Mouse (Mus musculus): ENCODE data around the gene Hdac7. TPM values are rescaled to one million over a fixed set of nuclear protein-coding genes. Genes with fewer than 3 reads are reported as not detected.

Hdac7 gene
- polyA plus RNA-seq, 1 experiment, result 64.7 TPM

DNA sequence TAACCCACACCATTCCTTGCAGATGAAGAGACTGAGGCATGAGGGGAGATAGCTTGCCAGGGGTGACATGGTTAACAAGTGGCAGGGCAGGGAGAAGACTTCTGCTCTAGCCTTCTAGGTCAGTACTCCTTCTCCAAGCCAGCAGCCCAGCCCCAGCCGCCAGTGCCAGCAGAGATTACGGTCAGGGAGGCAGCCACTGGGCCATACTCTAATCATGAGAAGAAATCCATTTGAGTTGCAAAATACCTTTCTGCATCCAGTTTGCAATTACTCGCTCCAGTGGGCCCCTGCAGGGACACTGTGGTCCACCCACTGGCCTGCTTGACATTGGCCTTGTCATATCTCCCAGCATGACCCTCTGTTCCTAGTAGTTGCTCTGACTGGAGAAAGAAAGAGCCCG, 5.9 kb downstream of the Hdac7 start:
- Histone ChIP-seq H3K4me3 (ENCODE audit: insufficient read depth, low read length) (no peak overlapping the region), H3K4me1 (ENCODE audit: control insufficient read depth, insufficient read depth, low read length) (peaks cover 2% of the 10 kb centered on the region), H3K27ac (ENCODE audit: insufficient read depth, low read length) (no peak overlapping the region)
- TF ChIP-seq POLR2A (IDR thresholded peaks at IDR 0.05; ENCODE audit: extremely low read depth, insufficient read depth, low read length) (no peak), CTCF (IDR thresholded peaks at IDR 0.05; ENCODE audit: extremely low read depth, insufficient read depth, low read length) (no peak)

DNA sequence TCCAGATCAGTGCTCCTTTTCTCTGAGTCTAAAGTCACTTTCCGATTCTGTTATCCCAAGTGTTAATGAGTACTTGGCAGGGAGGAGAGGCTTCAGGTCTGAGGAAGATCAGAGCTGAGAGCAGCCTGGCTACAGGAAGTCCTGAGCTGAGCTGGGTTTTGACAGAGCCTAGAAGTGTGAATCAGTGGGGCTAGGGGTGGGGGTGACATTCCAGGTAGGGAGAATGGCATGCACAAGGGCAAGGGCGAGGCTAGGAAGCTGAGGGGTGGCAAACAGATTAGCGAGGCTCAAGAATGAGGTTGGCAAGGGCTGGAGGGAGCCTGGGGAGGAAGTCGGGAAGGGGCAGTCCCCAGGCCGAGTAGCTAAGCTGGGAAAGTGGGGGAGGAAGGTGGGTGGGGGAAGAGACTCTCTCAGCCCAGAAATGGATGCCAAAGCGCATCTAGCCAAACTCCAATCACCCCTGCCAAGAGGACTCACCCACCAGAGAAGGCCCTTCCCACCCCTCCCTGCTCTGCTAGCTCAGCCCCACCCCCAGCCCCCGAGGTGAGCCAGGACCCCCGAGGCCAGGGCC, 6.7 kb downstream of the Hdac7 start:
- H3K4me1 ChIP-seq (ENCODE audit: control insufficient read depth, insufficient read depth, low read length), result peaks cover 2% of the 10 kb centered on the region
- TF ChIP-seq CTCF (IDR thresholded peaks at IDR 0.05; ENCODE audit: extremely low read depth, insufficient read depth, low read length), result no peak
- TF ChIP-seq POLR2A (IDR thresholded peaks at IDR 0.05; ENCODE audit: extremely low read depth, insufficient read depth, low read length), result no peak
- no peak overlapping the region for H3K27ac ChIP-seq (ENCODE audit: insufficient read depth, low read length)
- no peak overlapping the region for H3K4me3 ChIP-seq (ENCODE audit: insufficient read depth, low read length)

DNA sequence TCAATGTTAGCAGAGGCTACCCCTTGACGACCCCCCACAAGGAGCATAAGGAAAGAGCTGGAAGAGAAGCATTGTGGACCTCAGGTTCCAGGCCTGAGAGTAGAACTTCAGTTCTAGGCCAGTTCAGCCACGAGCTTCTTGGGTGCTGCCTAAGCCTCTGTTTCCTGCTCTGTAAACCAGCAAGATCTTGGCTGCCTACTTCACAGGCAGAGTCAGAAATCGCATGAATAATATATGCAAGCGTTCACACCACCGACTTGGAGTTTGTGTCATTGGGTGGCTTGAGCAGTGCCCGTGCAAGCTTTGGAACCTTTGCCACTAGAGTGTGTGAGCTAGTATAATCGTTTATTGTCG, 7.4 kb downstream of the Hdac7 start:
- Histone ChIP-seq H3K4me1 (ENCODE audit: control insufficient read depth, insufficient read depth, low read length) (peaks cover 2% of the 10 kb centered on the region), H3K4me3 (ENCODE audit: insufficient read depth, low read length) (no peak overlapping the region), H3K27ac (ENCODE audit: insufficient read depth, low read length) (no peak overlapping the region)
- TF ChIP-seq CTCF (IDR thresholded peaks at IDR 0.05; ENCODE audit: extremely low read depth, insufficient read depth, low read length), result no peak
- TF ChIP-seq POLR2A (IDR thresholded peaks at IDR 0.05; ENCODE audit: extremely low read depth, insufficient read depth, low read length), result no peak

DNA sequence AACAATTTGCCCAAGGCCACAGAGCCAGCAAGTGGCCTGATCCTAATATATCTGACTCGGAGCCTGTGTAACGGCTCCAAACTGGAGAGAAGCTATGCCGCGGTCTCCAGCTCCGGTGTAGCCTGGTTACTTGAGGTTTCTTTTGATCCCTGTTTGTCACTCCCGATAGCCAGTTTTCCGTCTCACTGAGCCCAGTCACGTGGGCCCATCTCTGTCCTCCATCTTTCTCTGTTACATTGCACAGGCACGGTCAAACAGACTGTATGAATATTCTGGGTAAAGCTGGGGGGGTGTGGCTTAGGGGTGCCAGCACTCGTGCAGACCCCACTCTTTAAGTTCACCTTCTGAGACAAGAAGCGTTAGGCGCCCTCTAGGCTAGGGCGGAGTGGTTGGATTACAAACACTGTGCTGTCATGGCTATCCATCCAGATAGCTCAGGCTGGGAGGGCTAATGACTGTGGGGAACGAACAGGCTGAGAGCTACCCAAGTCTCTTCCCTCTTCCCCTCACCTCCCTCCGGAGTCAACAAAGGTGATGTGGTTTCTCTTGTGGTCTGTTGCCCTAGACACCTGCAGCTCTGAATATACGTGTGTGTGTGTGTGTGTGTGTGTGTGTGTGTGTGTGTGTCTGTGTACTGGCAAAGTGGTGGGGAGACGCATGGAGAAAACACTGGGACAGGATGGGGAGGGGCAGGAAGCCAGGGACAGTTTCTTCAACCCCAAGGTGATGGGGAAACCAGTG, 8.0 kb downstream of the Hdac7 start:
- no peak overlapping the region for H3K4me3 ChIP-seq (ENCODE audit: insufficient read depth, low read length)
- TF ChIP-seq POLR2A (IDR thresholded peaks at IDR 0.05; ENCODE audit: extremely low read depth, insufficient read depth, low read length) (no peak), CTCF (IDR thresholded peaks at IDR 0.05; ENCODE audit: extremely low read depth, insufficient read depth, low read length) (no peak)
- H3K4me1 ChIP-seq (ENCODE audit: control insufficient read depth, insufficient read depth, low read length), result peaks cover 2% of the 10 kb centered on the region
- no peak overlapping the region for H3K27ac ChIP-seq (ENCODE audit: insufficient read depth, low read length)

DNA sequence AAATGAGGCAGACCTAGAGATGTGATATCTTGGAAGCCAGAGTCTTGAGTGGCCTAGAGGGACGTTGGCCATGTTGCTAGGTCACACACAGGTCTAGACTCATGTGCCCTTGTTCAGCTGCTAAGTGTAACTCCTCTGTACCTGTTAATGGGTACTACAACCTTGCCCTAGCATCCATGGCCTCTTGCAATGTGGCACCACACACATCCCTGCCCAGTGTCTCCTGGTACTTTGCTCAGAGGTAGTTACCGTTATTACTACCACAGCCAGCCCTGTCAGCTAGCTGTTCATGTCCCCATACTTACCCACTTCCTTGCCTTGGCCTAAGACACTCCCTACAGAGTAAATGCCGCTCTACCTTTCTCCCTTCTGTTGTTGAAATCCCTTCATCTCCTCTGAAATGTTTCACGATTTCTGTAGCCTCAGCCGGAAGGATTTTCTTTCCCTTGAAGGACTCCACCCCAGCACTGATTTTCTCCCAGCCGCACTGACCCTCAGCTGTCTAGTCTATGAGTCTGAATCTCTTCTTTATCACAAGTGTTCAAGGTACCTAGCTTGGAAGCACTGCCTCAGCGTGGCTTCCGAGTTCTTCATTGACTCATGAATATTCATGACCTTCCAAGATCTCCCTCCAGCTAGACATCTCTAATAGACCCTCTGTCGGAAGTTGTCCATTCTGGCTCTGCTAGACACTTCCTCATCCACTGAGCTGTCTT, 11.4 kb downstream of the Hdac7 start:
- peaks cover 10% of the 10 kb centered on the region for H3K4me1 ChIP-seq (ENCODE audit: control insufficient read depth, insufficient read depth, low read length)
- TF ChIP-seq CTCF (IDR thresholded peaks at IDR 0.05; ENCODE audit: extremely low read depth, insufficient read depth, low read length) (no peak), POLR2A (IDR thresholded peaks at IDR 0.05; ENCODE audit: extremely low read depth, insufficient read depth, low read length) (no peak)

DNA sequence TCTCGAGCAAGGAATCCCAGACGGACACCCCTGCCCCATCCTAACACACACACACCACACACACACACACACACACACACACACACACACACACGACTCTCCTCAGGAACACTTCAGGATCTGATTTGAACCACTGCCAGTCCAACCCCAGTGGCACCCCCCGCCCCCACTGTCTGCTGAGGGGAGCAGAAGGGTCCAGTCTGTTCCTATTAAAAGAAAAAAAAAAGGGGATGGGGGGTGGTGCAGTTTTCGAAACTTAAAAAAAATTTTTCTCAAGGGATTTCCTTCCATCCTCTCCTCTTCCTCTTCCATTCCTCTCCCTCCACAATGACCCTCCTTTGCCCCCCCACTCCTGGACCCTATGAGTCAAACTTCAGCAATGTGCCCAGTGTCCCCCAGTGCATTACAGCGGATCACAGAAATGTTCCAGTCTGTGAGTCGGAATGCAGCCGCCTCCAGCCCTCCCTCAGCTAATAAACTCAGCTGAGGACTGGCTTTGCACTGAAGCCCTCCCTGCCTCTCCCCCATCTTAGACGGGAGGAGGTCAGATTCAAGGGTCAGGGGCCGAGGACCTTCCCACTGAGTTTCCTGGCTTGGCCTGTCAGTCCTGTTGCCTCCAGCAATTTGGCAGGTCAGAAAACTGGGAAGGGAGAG, 12.2 kb downstream of the Hdac7 start:
- H3K4me1 ChIP-seq (ENCODE audit: control insufficient read depth, insufficient read depth, low read length), result peaks cover 8% of the 10 kb centered on the region; the same call in 1 of the 2 replicates
- no peak for TF ChIP-seq POLR2A (IDR thresholded peaks at IDR 0.05; ENCODE audit: extremely low read depth, insufficient read depth, low read length)
- TF ChIP-seq CTCF (IDR thresholded peaks at IDR 0.05; ENCODE audit: extremely low read depth, insufficient read depth, low read length), result no peak
- peak overlapping the region; percentile 75 for H3K27ac ChIP-seq (ENCODE audit: insufficient read depth, low read length)
- H3K4me3 ChIP-seq (ENCODE audit: insufficient read depth, low read length), result peak overlapping the region; percentile 72

More for the DNA sequence above, 11.4 kb downstream of the Hdac7 start:
- H3K27ac ChIP-seq (ENCODE audit: insufficient read depth, low read length), result no peak overlapping the region
- no peak overlapping the region for H3K4me3 ChIP-seq (ENCODE audit: insufficient read depth, low read length)

DNA sequence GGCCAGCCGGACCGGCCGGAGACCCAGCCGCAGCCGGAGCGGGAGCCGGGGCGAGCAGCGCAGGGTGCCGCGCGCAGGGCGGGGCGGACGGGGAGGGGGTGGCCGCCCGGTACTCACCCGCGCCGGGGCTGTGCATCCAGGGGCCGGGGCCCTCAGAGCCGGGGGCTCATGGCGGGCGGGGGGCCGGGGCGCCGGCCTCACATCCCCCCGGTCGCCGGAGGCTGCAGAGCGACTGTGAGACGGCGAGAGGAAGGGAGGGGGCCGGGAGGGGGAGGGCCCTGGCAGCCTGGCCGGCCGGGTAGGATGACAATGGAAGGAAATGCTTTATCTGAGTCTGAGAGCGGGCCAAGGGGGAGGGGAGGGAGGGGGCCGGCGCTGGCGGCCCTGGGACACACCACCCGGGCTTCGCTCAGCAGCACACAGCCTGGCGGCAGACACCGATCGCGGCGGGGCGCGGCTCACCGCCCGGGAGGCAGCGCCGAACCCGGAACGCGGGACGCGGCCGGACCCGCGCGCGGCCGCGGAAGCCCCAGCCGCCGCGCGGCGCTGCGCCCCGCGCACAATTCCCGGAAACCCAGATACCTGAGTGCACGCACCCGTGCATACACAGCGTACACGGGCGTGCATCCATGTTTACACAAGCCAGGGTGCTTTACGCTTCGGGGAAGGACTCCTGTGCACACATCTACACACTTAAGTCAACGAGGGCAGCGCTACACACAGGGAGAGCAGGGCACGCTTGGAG, 12.9 kb downstream of the Hdac7 start:
- Histone ChIP-seq H3K27ac (ENCODE audit: insufficient read depth, low read length) (peak overlapping the region; percentile 91), H3K4me3 (ENCODE audit: insufficient read depth, low read length) (peak overlapping the region; percentile 72), H3K4me1 (ENCODE audit: control insufficient read depth, insufficient read depth, low read length) (peaks cover 8% of the 10 kb centered on the region; the same call in 1 of the 2 replicates)
- TF ChIP-seq POLR2A (IDR thresholded peaks at IDR 0.05; ENCODE audit: extremely low read depth, insufficient read depth, low read length) (peak; percentile 44; the same call in 1 of the 2 replicates), CTCF (IDR thresholded peaks at IDR 0.05; ENCODE audit: extremely low read depth, insufficient read depth, low read length) (no peak)

DNA sequence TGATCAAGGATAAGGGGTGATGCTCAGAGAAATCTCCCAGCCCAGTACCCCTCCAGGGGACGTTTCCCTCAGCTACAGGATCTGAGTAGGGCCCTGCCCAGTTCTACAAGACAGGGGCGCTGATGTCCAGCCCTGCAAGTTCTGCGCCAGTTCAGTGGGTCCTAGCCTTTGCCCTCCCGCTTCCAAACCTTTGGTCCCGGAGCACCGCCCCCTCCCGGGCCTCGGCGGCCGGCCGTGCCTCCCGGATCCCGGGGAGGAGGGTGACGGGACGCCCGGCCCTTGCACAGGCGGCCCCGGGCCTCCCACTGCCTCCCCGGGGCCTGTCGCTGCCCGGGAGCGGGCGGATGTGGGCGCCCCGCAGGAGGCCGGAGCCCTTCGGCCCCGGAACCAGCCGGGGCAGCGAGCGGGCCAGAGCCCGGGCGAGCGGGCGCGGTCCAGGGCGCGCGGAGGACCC, 13.5 kb downstream of the Hdac7 start:
- Histone ChIP-seq H3K27ac (ENCODE audit: insufficient read depth, low read length) (peak overlapping the region; percentile 91), H3K4me1 (ENCODE audit: control insufficient read depth, insufficient read depth, low read length) (peaks cover 8% of the 10 kb centered on the region; the same call in 1 of the 2 replicates), H3K4me3 (ENCODE audit: insufficient read depth, low read length) (peak overlapping the region; percentile 72)
- TF ChIP-seq POLR2A (IDR thresholded peaks at IDR 0.05; ENCODE audit: extremely low read depth, insufficient read depth, low read length) (no peak), CTCF (IDR thresholded peaks at IDR 0.05; ENCODE audit: extremely low read depth, insufficient read depth, low read length) (no peak)

Data from cortical plate, adult 2 months (tissue).